Mouse (Mus musculus) liver, adult 2 months (tissue): ENCODE data around the gene Ankrd66. TPM values are rescaled to one million over a fixed set of nuclear protein-coding genes. Genes with fewer than 3 reads are reported as not detected.
"Not testable (repeated sequence)": the region's sequence is repeated elsewhere in the genome, so short reads cannot be mapped to it uniquely, and the experiment has no call there.

Experiments used
- DNase-seq: peaks from one replicate; pipeline ENCODE4 v3.0.0-alpha.2; 2011; ENCODE audit warnings: low read depth, low spot score; ENCODE audit errors: extremely low read depth
- H3K27ac ChIP-seq: fragments of 200-500 bp; replicated peaks from 2 replicates; pipeline ENCODE4 v1.5.1; 2012; ENCODE audit warnings: low read depth, mild to moderate bottlenecking, control low read depth, inconsistent platforms, low read length; ENCODE audit not compliant: insufficient read depth
- H3K27me3 ChIP-seq: fragments of 200-500 bp; 2 replicates; pipeline ENCODE4 v1.6.1; 2012; ENCODE audit warnings: mild to moderate bottlenecking, moderate library complexity, low read length, inconsistent platforms; ENCODE audit not compliant: control insufficient read depth, insufficient read depth
- H3K36me3 ChIP-seq: fragments of 200-500 bp; 2 replicates; pipeline ENCODE4 v1.6.1; 2012; ENCODE audit warnings: low read length, inconsistent platforms; ENCODE audit not compliant: control insufficient read depth, insufficient read depth
- H3K4me1 ChIP-seq: fragments of 200-500 bp; 2 replicates; pipeline ENCODE4 v1.6.1; 2011; ENCODE audit warnings: low read length; ENCODE audit not compliant: control insufficient read depth, insufficient read depth
- H3K4me3 ChIP-seq: fragments of 200-500 bp; 2 replicates; pipeline ENCODE4 v1.5.1; 2011; ENCODE audit warnings: low read depth, mild to moderate bottlenecking, control low read depth, low read length, moderate library complexity; ENCODE audit not compliant: insufficient read depth
- H3K79me2 ChIP-seq: fragments of 200-500 bp; 2 replicates; pipeline ENCODE4 v1.6.1; 2012; ENCODE audit warnings: inconsistent platforms, mild to moderate bottlenecking, low read length, moderate library complexity; ENCODE audit not compliant: control insufficient read depth, insufficient read depth
- H3K9ac ChIP-seq: fragments of 200-500 bp; 2 replicates; pipeline ENCODE4 v1.6.1; 2012; ENCODE audit warnings: low read depth, mild to moderate bottlenecking, control low read depth, inconsistent platforms, low read length
- CTCF ChIP-seq: fragments of 200-500 bp; IDR thresholded peaks from 2 replicates; pipeline ENCODE4 v1.5.1; 2011; ENCODE audit warnings: low read depth, low read length, control low read depth
- POLR2A ChIP-seq: fragments of 200-500 bp; IDR thresholded peaks from 2 replicates; pipeline ENCODE4 v1.6.1; 2011; ENCODE audit warnings: low read length, control low read depth; ENCODE audit not compliant: insufficient read depth; ENCODE audit errors: extremely low read depth
- WGBS: fragments of 180-500 bp; shearing (Covaris S2); methylation state at CpG from one replicate; pipeline ENCODE4 v1.1.7; 2018; 5-methylcytosine and 5-hydroxymethylcytosine counted together
- polyA plus RNA-seq: library from polyadenylated mRNA; depleted of rRNA; stranded (reverse); fragments of >200 nt; gene quantifications from 2 replicates; pipeline ENCODE4 v1.2.3, GENCODE M21; 2012
- total RNA-seq: library from RNA; depleted of rRNA; stranded (reverse); fragments of >200 nt; gene quantifications from 2 replicates; pipeline ENCODE4 v1.2.3, GENCODE M21; 2014

The Ankrd66 gene
- total and polyA plus RNA-seq, 2 experiments = not detected

GRCm38 (mm10) chr17:43502592-43502991 is 40.8 kb downstream of the Ankrd66 start, which contains the start of gene Mep1a:
Mep1a (minus strand) TSS chr17:43502812.
- Histone ChIP-seq H3K27ac (no peak within 1 kb of the TSS), H3K36me3 (no peaks in the 10 kb centered on the region), H3K27me3 (no peaks in the 10 kb centered on the region), H3K9ac (no peak within 1 kb of the TSS), H3K4me3 (no peak within 1 kb of the TSS), H3K79me2 (no peaks in the 10 kb centered on the region), H3K4me1 (no peaks in the 10 kb centered on the region)
- DNase-seq = peak; percentile 19
- WGBS = 53% methylated on average over 9 of the region's 9 CpGs
- no peak for TF ChIP-seq POLR2A
- no peak for TF ChIP-seq CTCF

- no peak for TF ChIP-seq CTCF
- no peak for TF ChIP-seq POLR2A
- no peak overlapping the region for H3K4me3 ChIP-seq
- no peaks in the 10 kb centered on the region for H3K27me3 ChIP-seq
- H3K27ac ChIP-seq = no peak overlapping the region
- H3K9ac ChIP-seq = no peak overlapping the region
- no peaks in the 10 kb centered on the region for H3K36me3 ChIP-seq
- H3K4me1 ChIP-seq = no peaks in the 10 kb centered on the region
- no peak for DNase-seq
- H3K79me2 ChIP-seq = no peaks in the 10 kb centered on the region
- 97% methylated on average over 5 of the region's 5 CpGs for WGBS
These were observed 41.8 kb downstream of the Ankrd66 start for GRCm38 (mm10) chr17:43501631-43502030.

- Histone ChIP-seq H3K27me3 (no peaks in the 10 kb centered on the region), H3K36me3 (no peaks in the 10 kb centered on the region), H3K4me3 (no peak overlapping the region), H3K4me1 (no peaks in the 10 kb centered on the region), H3K9ac (no peak overlapping the region), H3K27ac (no peak overlapping the region), H3K79me2 (no peaks in the 10 kb centered on the region)
- TF ChIP-seq CTCF = no peak
- TF ChIP-seq POLR2A = no peak
- 69% methylated on average over 3 of the region's 3 CpGs for WGBS
- DNase-seq = no peak
These were observed 42.2 kb downstream of the Ankrd66 start for GRCm38 (mm10) chr17:43501223-43501622.

- 87% methylated on average over 1 of the region's 1 CpGs for WGBS
- no peak overlapping the region for H3K27ac ChIP-seq
- H3K4me1 ChIP-seq = no peaks in the 10 kb centered on the region
- no peak for TF ChIP-seq POLR2A
- no peak for TF ChIP-seq CTCF
- H3K79me2 ChIP-seq = no peaks in the 10 kb centered on the region
- DNase-seq = no peak
- no peak overlapping the region for H3K9ac ChIP-seq
- H3K27me3 ChIP-seq = no peaks in the 10 kb centered on the region
- no peak overlapping the region for H3K4me3 ChIP-seq
- no peaks in the 10 kb centered on the region for H3K36me3 ChIP-seq
These were observed 42.9 kb downstream of the Ankrd66 start for GRCm38 (mm10) chr17:43500513-43500912.

GRCm38 (mm10) chr17:43497521-43497920 is 45.9 kb downstream of the Ankrd66 start:
- no peak overlapping the region for H3K4me3 ChIP-seq
- H3K79me2 ChIP-seq = no peaks in the 10 kb centered on the region
- no peaks in the 10 kb centered on the region for H3K36me3 ChIP-seq
- H3K27me3 ChIP-seq = no peaks in the 10 kb centered on the region
- no peaks in the 10 kb centered on the region for H3K4me1 ChIP-seq
- no peak for DNase-seq
- TF ChIP-seq CTCF (no peak), POLR2A (no peak)
- no peak overlapping the region for H3K27ac ChIP-seq
- 49% methylated on average over 4 of the region's 4 CpGs for WGBS
- H3K9ac ChIP-seq = no peak overlapping the region

GRCm38 (mm10) chr17:43495502-43495901 is 47.9 kb downstream of the Ankrd66 start:
- H3K4me3 ChIP-seq = no peak overlapping the region
- H3K27me3 ChIP-seq = no peaks in the 10 kb centered on the region
- H3K36me3 ChIP-seq = no peaks in the 10 kb centered on the region
- H3K9ac ChIP-seq = no peak overlapping the region
- WGBS = 60% methylated on average over 5 of the region's 5 CpGs
- H3K79me2 ChIP-seq = no peaks in the 10 kb centered on the region
- TF ChIP-seq CTCF = no peak
- no peak for TF ChIP-seq POLR2A
- no peaks in the 10 kb centered on the region for H3K4me1 ChIP-seq
- DNase-seq = peak; percentile 20
- H3K27ac ChIP-seq = no peak overlapping the region

GRCm38 (mm10) chr17:43490371-43490770 is 53.1 kb downstream of the Ankrd66 start:
- not testable (repeated sequence) for H3K4me1 ChIP-seq, H3K9ac ChIP-seq, H3K27me3 ChIP-seq, DNase-seq, H3K36me3 ChIP-seq, H3K27ac ChIP-seq, H3K79me2 ChIP-seq, H3K4me3 ChIP-seq
- 98% methylated on average over 9 of the region's 10 CpGs for WGBS
